Mouse (Mus musculus): ENCODE measurements at regions not wholly inside any gene's neighbourhood (a gene's known extent, or its start where the extent isn't known, plus 50 kb on each side); places are given as distances from the start of the nearest gene placed in this dataset.

DNA sequence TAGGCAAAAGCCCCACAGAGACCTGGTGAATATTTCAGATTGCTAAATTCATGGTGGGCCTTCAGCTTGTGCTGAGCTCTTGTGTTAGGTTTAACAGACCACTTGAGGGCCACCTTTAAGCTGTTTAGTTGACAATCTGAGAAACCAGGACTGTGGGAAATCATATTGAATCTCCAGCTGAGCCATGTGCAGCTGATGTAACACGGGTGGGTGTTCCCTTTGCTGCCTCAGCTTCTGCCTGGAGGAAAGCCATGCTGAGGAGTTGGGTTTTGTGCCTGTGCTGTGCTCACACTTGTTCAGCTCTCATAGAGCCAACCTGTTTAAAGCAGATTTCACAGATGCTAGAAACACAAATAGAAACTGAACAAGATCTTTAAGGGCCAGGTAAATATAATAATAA, 111.6 kb upstream of the Tut7 start:
- H3K4me3 ChIP-seq (ENCODE audit: insufficient read depth, low read length) = no peak overlapping the region
- no peak for TF ChIP-seq CTCF (IDR thresholded peaks at IDR 0.05; ENCODE audit: low read depth, low read length)
- no peak for TF ChIP-seq POLR2A (IDR thresholded peaks at IDR 0.05; ENCODE audit: borderline replicate concordance, low read depth, low read length)
- H3K27ac ChIP-seq (ENCODE audit: insufficient read depth, low read depth, low read length) = no peak overlapping the region
- no peaks in the 10 kb centered on the region for H3K4me1 ChIP-seq (ENCODE audit: control insufficient read depth, insufficient read depth, low read length)

DNA sequence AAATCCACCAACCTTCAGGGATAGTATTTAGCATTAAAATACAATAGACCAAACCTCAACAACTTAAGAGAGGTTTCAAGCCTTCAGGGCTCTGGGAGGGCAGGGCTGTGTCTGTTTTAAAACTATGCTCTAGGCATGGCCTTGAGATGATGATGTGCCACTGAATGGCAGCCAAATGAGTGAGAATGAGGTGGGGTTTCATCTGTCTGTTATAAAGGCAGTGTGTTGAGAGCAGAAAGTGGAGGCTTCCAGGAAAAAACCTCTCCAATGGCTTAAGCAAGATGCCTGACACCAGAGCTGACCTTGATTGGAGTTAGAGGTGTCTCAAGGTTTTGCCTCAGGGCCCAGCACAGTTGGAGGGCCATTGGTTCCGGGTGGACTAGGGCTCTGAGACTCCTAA, 111.1 kb upstream of the Tut7 start:
- no peak overlapping the region for H3K4me3 ChIP-seq (ENCODE audit: insufficient read depth, low read length)
- no peak overlapping the region for H3K27ac ChIP-seq (ENCODE audit: insufficient read depth, low read depth, low read length)
- TF ChIP-seq CTCF (IDR thresholded peaks at IDR 0.05; ENCODE audit: low read depth, low read length) = no peak
- no peak for TF ChIP-seq POLR2A (IDR thresholded peaks at IDR 0.05; ENCODE audit: borderline replicate concordance, low read depth, low read length)
- H3K4me1 ChIP-seq (ENCODE audit: control insufficient read depth, insufficient read depth, low read length) = no peaks in the 10 kb centered on the region

DNA sequence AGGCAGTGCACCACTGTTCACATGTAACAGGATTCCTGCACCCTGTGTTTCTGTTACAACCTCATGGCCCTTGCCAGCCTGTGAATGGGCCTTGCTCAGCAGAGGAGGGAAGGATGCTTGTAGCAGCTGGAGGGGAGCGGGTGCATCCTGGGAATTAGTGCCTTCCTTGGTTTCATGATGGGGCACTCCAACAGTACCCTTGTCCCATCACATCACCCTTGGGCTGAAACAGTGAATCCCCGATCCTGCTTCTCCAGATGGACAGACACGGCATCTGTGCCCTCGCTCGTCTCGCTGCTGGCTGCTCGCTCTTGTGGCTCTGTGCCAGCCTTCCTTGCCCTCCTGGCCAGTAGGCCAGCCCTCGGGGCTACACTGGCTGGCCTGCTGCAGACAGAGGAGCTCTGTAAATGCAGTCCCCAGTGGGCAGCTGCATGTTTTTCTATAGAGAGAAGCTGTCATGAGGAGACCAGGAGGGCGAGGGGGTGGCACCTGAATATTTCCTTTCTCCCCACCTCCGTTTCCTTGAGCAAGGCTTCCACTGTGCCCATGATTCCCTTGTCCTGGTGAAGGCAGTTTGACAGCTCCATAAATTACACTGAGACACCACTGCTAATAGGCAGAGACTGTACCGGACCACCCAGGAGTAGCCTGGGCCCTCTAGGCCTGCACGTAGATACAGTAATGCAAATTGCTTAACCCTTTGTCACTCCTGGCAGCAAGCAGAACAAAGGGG, 104.6 kb upstream of the Tut7 start:
- H3K4me3 ChIP-seq (ENCODE audit: insufficient read depth, low read length) = no peak overlapping the region
- H3K27ac ChIP-seq (ENCODE audit: insufficient read depth, low read depth, low read length) = no peak overlapping the region
- no peaks in the 10 kb centered on the region for H3K4me1 ChIP-seq (ENCODE audit: control insufficient read depth, insufficient read depth, low read length)
- TF ChIP-seq POLR2A (IDR thresholded peaks at IDR 0.05; ENCODE audit: borderline replicate concordance, low read depth, low read length) = no peak
- TF ChIP-seq CTCF (IDR thresholded peaks at IDR 0.05; ENCODE audit: low read depth, low read length) = no peak

DNA sequence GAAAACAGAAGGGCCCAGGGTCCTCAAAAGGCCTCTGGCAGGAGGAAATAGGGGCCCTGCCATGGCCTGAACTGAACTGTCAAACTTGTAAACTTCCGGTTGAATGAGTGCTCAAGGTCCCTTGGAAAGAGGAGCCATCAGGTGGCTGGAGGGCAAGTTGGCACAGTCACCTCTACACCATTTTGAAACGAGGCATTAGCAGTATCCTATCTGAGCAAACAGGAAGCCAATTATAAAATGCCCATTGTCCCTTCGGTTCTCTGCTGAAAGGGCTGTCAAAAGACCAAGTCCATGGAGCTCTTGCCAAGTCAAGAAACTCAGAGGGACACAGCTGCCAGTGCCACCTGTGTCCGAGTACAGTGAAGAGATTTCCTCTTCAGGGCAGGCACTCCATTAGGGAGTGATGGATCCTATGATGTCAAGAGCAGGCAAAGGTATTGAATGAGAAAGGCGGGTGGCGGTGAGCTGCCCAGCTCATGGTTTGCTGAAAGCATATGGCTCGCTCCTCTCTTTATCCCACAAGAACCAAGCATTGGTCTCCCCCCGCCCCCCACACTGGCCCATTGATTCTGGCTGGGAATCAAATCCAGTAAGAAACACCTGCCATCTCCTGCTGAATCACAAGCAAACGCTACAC, 103.0 kb upstream of the Tut7 start:
- Histone ChIP-seq H3K27ac (ENCODE audit: insufficient read depth, low read depth, low read length) (no peak overlapping the region), H3K4me1 (ENCODE audit: control insufficient read depth, insufficient read depth, low read length) (no peaks in the 10 kb centered on the region), H3K4me3 (ENCODE audit: insufficient read depth, low read length) (no peak overlapping the region)
- TF ChIP-seq POLR2A (IDR thresholded peaks at IDR 0.05; ENCODE audit: borderline replicate concordance, low read depth, low read length) = no peak
- no peak for TF ChIP-seq CTCF (IDR thresholded peaks at IDR 0.05; ENCODE audit: low read depth, low read length)

DNA sequence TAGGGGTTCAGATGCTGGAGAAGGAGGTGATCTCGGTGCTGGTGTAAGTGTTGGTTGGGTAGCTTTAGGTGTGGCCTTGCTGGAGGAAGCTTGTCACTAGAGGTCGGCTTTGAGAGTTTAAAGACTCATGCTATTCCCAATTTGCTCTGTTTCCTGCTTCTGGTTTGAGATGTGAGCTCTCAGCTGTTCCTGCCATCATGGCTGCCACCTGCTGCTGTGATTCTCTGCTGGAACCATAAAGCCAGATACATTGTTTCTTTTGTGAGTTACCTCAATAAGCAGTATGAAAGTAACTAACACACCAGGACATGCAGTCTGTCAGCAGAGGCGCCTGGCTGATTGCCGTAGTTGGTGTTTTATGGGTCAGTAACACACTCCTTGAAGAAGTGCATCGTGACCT, 94.2 kb upstream of the Tut7 start:
- H3K27ac ChIP-seq (ENCODE audit: insufficient read depth, low read depth, low read length) = no peak overlapping the region
- no peak for TF ChIP-seq POLR2A (IDR thresholded peaks at IDR 0.05; ENCODE audit: borderline replicate concordance, low read depth, low read length)
- H3K4me1 ChIP-seq (ENCODE audit: control insufficient read depth, insufficient read depth, low read length) = no peaks in the 10 kb centered on the region
- no peak overlapping the region for H3K4me3 ChIP-seq (ENCODE audit: insufficient read depth, low read length)

DNA sequence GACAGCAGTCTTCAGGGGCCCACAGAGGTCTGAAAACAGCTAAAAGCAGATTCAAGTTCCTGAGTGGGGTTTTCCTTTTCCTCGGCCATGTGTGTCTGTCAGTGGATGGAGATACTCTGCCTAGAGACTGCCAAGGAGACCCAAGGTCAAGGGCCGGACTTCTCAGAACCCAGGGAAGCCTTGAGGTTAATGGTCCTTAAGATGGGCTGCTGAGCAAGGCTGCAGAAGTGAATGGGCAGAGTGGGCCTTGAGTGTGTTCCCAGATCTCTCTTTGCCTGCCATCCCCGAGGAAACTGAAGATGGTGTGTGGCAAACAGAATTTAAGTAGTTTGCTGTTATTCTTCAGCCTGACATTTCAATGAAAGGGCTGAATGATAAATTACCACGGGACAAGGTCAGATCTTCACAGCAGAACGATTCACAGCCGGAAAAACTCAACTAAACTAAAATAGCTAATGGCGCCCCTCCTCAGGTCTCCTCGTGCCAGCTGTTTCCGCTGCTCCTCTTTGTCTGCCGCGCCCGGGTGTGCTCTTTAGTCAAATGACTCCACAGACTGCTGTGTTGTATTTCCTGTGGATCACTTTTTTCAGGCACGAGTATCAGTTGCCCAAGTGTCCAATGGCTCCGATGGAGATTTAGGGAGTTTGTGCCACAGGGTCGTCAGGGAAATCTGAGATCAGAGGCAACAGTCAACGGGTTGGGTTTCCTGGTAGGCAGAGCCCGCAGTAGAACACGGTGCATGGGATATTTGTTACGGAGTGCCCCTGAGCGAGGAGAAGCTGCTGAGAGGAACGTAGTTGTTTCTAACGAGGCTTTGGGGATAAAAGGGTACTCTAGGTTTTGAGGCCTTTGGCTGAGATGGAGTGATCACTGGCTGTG, 93.5 kb upstream of the Tut7 start:
- H3K4me1 ChIP-seq (ENCODE audit: control insufficient read depth, insufficient read depth, low read length) = no peaks in the 10 kb centered on the region
- H3K4me3 ChIP-seq (ENCODE audit: insufficient read depth, low read length) = no peak overlapping the region
- no peak for TF ChIP-seq CTCF (IDR thresholded peaks at IDR 0.05; ENCODE audit: low read depth, low read length)
- H3K27ac ChIP-seq (ENCODE audit: insufficient read depth, low read depth, low read length) = no peak overlapping the region

DNA sequence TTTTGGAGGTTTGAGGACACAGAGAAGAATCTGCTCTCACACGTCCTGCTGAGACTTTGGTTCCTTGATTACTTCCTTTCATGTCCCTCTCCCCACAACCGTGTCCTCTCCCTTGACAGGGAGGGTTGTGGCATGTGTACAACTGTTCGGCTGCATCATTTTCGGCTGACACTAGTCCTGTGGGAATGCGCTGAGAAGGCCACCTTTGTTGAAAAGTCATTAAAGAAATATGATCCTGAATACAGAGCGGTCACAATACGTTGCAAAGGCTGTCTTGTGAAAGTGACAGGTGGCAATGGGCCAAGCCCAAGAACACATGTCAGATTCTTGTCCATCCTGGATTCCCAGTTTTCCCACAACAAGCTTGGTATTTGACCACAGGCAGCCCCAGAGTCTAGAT, 92.8 kb upstream of the Tut7 start:
- no peaks in the 10 kb centered on the region for H3K4me1 ChIP-seq (ENCODE audit: control insufficient read depth, insufficient read depth, low read length)
- no peak overlapping the region for H3K27ac ChIP-seq (ENCODE audit: insufficient read depth, low read depth, low read length)
- TF ChIP-seq CTCF (IDR thresholded peaks at IDR 0.05; ENCODE audit: low read depth, low read length) (no peak), POLR2A (IDR thresholded peaks at IDR 0.05; ENCODE audit: borderline replicate concordance, low read depth, low read length) (no peak)
- H3K4me3 ChIP-seq (ENCODE audit: insufficient read depth, low read length) = no peak overlapping the region

DNA sequence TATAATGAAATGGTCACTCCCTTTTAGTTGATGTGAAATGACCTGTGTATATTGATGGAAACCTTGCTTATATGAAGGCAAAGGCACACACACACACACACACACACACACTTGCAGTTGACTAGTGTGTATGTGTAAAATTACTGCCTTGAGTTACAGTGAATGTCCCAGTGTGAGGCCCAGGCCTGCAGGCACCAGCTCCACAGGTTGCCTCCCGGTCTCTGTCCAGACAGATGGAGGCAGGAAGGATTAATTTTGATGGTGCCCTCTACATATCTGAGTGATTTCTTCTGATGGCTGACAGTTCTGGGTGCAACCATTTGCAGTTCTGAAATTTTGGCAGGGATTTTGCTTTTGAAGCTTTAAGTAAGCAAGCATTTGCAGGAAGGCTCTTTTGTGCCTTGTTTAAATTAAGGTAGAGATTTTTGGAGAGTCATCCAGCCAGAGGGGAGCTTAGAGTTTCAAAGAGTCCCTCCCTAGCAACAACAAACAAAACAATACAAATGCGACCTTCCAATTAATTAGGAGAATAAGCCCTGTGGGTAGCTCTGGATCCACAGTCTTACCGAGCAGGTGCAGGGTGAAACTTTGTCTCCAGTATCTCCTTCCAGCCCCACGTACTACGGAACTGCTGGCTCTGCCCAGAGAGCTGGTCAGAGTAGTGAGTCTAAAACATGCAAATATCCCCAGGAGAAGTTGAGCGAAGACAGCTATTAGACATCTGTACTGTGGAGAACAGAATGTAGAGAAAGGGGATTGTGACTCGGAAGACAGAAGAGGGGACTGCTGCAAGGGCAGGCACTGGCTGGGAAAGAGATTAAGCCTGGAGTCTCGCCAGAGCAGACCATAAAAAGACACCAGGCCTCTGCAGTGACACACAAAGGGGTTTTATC, 87.5 kb upstream of the Tut7 start:
- Histone ChIP-seq H3K27ac (ENCODE audit: insufficient read depth, low read depth, low read length) (no peak overlapping the region), H3K4me1 (ENCODE audit: control insufficient read depth, insufficient read depth, low read length) (no peaks in the 10 kb centered on the region), H3K4me3 (ENCODE audit: insufficient read depth, low read length) (no peak overlapping the region)
- TF ChIP-seq POLR2A (IDR thresholded peaks at IDR 0.05; ENCODE audit: borderline replicate concordance, low read depth, low read length) = no peak
- no peak for TF ChIP-seq CTCF (IDR thresholded peaks at IDR 0.05; ENCODE audit: low read depth, low read length)

DNA sequence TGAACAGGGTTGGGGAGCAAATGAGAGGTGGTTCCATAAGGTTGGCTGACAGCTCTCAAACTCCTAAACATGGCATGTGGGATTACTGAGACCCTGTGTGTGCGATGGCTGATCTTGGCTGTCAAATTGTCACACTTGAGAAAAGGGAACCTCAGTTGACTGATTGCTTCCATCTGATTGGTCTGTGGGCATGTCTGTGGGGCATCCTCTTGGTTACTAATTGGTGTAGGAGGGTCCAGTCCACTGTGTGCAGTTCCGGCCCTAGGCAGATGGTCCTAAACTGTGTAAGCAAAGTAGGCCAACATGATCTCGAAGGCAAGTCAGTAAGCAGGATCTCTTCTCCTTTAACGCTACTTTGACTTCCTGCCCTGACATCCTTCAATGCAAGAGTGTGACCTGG, 86.5 kb upstream of the Tut7 start:
- TF ChIP-seq POLR2A (IDR thresholded peaks at IDR 0.05; ENCODE audit: borderline replicate concordance, low read depth, low read length) (no peak), CTCF (IDR thresholded peaks at IDR 0.05; ENCODE audit: low read depth, low read length) (no peak)
- H3K4me3 ChIP-seq (ENCODE audit: insufficient read depth, low read length) = no peak overlapping the region
- no peaks in the 10 kb centered on the region for H3K4me1 ChIP-seq (ENCODE audit: control insufficient read depth, insufficient read depth, low read length)
- no peak overlapping the region for H3K27ac ChIP-seq (ENCODE audit: insufficient read depth, low read depth, low read length)
